Mouse (Mus musculus): ENCODE measurements around the gene Dek. TPM values are rescaled to one million over a fixed set of nuclear protein-coding genes. Genes with fewer than 3 reads are reported as not detected.

Gene Dek
- polyA plus RNA-seq, 1 experiment from 2014 or later: 132 TPM

GRCm38 (mm10) chr13:47056126-47056525 lies 49.9 kb downstream of the Dek start:
- Histone ChIP-seq H3K36me3 (ENCODE audit: control insufficient read depth, insufficient read depth, low read length) (peaks cover 37% of the 10 kb centered on the region), H3K27ac (replicated peaks in 1 of 2; ENCODE audit: control insufficient read depth in 1 of 2, insufficient read depth in 1 of 2, low read depth in 2 of 2, low read length in 2 of 2) (no peak overlapping the region), H3K4me2 (ENCODE audit: low read length) (no peak overlapping the region), H3K9ac (ENCODE audit: low read length) (no peak overlapping the region), H3K27me3 (ENCODE audit: control insufficient read depth, insufficient read depth, low read length) (no peaks in the 10 kb centered on the region), H3K4me3 (ENCODE audit: control insufficient read depth in 1 of 2, insufficient read depth in 1 of 2, low read depth in 1 of 2, low read length in 2 of 2) (no peak overlapping the region), H3K4me1 (ENCODE audit: control insufficient read depth in 2 of 2, insufficient read depth in 2 of 2, low read length in 2 of 2) (peaks cover 0 to under 1% of the 10 kb centered on the region in 2 experiments; a peak in 2 of 4 replicates), H3K9me3 (ENCODE audit: control insufficient read depth, low read length) (no peaks in the 10 kb centered on the region)
- WGBS: 76% methylated on average over 11 of the region's 11 CpGs
- no peak for ATAC-seq (ENCODE audit: insufficient number of reproducible peaks, insufficient read depth, low FRiP score, low read depth)

DNA sequence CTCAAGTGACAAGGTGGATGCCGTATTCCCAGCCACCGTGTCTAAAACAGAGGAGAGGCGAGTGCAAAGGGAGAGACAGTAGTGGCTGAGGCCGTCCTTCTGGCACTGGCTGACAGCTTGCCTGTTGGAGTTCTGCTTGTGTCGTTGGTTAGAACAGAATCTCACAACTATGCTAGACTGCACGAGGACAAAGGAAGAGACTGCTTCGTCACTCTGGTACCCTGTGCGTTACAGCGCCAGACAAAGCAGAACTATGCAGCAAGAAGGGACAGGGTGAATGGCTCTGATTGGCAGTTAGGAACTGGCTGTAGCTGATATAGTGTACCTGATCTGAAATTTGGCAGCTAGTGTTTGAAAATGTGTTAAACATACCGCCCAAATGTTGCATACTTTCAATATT lies 52.0 kb downstream of the Dek start:
- Histone ChIP-seq H3K36me3 (ENCODE audit: control insufficient read depth, insufficient read depth, low read length) (peaks cover 36% of the 10 kb centered on the region), H3K9ac (ENCODE audit: low read length) (no peak overlapping the region), H3K4me3 (ENCODE audit: control insufficient read depth in 1 of 2, insufficient read depth in 1 of 2, low read depth in 1 of 2, low read length in 2 of 2) (no peak overlapping the region), H3K27me3 (ENCODE audit: control insufficient read depth, insufficient read depth, low read length) (no peaks in the 10 kb centered on the region), H3K4me2 (ENCODE audit: low read length) (no peak overlapping the region), H3K27ac (replicated peaks in 1 of 2; ENCODE audit: control insufficient read depth in 1 of 2, insufficient read depth in 1 of 2, low read depth in 2 of 2, low read length in 2 of 2) (no peak overlapping the region), H3K4me1 (ENCODE audit: control insufficient read depth in 2 of 2, insufficient read depth in 2 of 2, low read length in 2 of 2) (peaks cover 2 to 13% of the 10 kb centered on the region in 2 experiments; a peak in 2 of 4 replicates), H3K9me3 (ENCODE audit: control insufficient read depth, low read length) (no peaks in the 10 kb centered on the region)
- 76% methylated on average over 10 of the region's 10 CpGs for WGBS
- ATAC-seq (ENCODE audit: insufficient number of reproducible peaks, insufficient read depth, low FRiP score, low read depth): no peak

DNA sequence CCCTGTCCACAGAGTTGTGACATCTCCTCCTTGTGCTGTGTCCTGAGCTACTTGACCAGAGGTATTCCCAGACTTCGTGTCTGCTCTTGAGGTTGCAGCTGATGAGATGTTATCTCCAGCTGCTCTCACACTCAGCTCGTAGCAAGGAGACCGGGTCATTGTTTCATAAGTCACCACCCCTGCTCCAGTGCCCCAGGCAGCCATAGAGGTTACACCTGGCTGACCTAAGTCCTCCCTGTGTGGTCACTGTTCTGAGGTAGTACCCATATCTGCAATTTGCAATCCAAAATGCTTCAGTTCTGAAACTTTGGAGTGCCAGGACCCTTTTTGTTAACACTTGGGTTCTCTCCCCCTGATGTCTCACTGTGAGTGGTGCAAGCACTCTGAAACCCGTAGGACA lies 56.0 kb downstream of the Dek start:
- 27% methylated on average over 4 of the region's 4 CpGs for WGBS

DNA sequence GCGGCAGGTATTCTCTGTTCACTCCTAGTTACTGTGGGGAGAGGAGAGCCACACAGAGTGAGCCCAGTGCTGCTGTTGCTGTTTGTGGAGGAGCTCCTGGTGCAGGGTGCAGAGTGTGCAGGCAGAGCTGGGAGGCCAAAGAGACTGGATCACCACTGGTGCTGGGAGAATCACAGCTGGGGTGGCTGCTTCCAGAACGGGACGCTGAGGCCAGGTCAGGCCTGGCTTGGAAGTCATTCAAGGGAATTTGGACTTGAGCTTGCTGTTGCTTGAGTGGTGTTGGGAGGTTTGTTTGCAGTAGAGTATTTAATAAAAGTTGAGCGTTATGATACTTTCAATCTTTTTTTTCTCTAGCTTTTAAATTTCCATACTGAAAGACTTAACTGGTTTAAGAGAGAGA lies 58.0 kb downstream of the Dek start:
- Histone ChIP-seq H3K9ac (ENCODE audit: low read length) (no peak overlapping the region), H3K27ac (replicated peaks in 1 of 2; ENCODE audit: control insufficient read depth in 1 of 2, insufficient read depth in 1 of 2, low read depth in 2 of 2, low read length in 2 of 2) (no peak overlapping the region), H3K4me2 (ENCODE audit: low read length) (no peak overlapping the region), H3K36me3 (ENCODE audit: control insufficient read depth, insufficient read depth, low read length) (peaks cover 22% of the 10 kb centered on the region), H3K4me3 (ENCODE audit: control insufficient read depth in 1 of 2, insufficient read depth in 1 of 2, low read depth in 1 of 2, low read length in 2 of 2) (no peak overlapping the region), H3K27me3 (ENCODE audit: control insufficient read depth, insufficient read depth, low read length) (no peaks in the 10 kb centered on the region), H3K4me1 (ENCODE audit: control insufficient read depth in 2 of 2, insufficient read depth in 2 of 2, low read length in 2 of 2) (peaks cover 10 to 20% of the 10 kb centered on the region in 2 experiments; a peak in 3 of 4 replicates), H3K9me3 (ENCODE audit: control insufficient read depth, low read length) (no peaks in the 10 kb centered on the region)
- 80% methylated on average over 4 of the region's 4 CpGs for WGBS
- no peak for ATAC-seq (ENCODE audit: insufficient number of reproducible peaks, insufficient read depth, low FRiP score, low read depth)

More for the DNA sequence above, 56.0 kb downstream of the Dek start:
- no peak for ATAC-seq (ENCODE audit: insufficient number of reproducible peaks, insufficient read depth, low FRiP score, low read depth)
- Histone ChIP-seq H3K9me3 (ENCODE audit: control insufficient read depth, low read length) (no peaks in the 10 kb centered on the region), H3K36me3 (ENCODE audit: control insufficient read depth, insufficient read depth, low read length) (peaks cover 37% of the 10 kb centered on the region), H3K4me2 (ENCODE audit: low read length) (no peak overlapping the region), H3K27me3 (ENCODE audit: control insufficient read depth, insufficient read depth, low read length) (no peaks in the 10 kb centered on the region), H3K4me3 (ENCODE audit: control insufficient read depth in 1 of 2, insufficient read depth in 1 of 2, low read depth in 1 of 2, low read length in 2 of 2) (no peak overlapping the region), H3K27ac (replicated peaks in 1 of 2; ENCODE audit: control insufficient read depth in 1 of 2, insufficient read depth in 1 of 2, low read depth in 2 of 2, low read length in 2 of 2) (no peak overlapping the region), H3K9ac (ENCODE audit: low read length) (no peak overlapping the region), H3K4me1 (ENCODE audit: control insufficient read depth in 2 of 2, insufficient read depth in 2 of 2, low read length in 2 of 2) (peaks cover 2 to 13% of the 10 kb centered on the region in 2 experiments; a peak in 2 of 4 replicates)

- Histone ChIP-seq H3K4me1 (ENCODE audit: control insufficient read depth in 2 of 2, insufficient read depth in 2 of 2, low read length in 2 of 2) (peaks cover 8% of the 10 kb centered on the region in 2 experiments; a peak in 3 of 4 replicates), H3K36me3 (ENCODE audit: control insufficient read depth, insufficient read depth, low read length) (peaks cover 11% of the 10 kb centered on the region; the same call in 1 of the 2 replicates), H3K9ac (ENCODE audit: low read length) (peak within 1 kb of the TSS; percentile 82), H3K4me3 (ENCODE audit: control insufficient read depth in 1 of 2, insufficient read depth in 1 of 2, low read depth in 1 of 2, low read length in 2 of 2) (peak within 1 kb of the TSS; percentile 80 to 87), H3K4me2 (ENCODE audit: low read length) (peak within 1 kb of the TSS; percentile 74), H3K27me3 (ENCODE audit: control insufficient read depth, insufficient read depth, low read length) (no peaks in the 10 kb centered on the region), H3K27ac (replicated peaks in 1 of 2; ENCODE audit: control insufficient read depth in 1 of 2, insufficient read depth in 1 of 2, low read depth in 2 of 2, low read length in 2 of 2) (peak within 1 kb of the TSS; percentile 34 to 45), H3K9me3 (ENCODE audit: control insufficient read depth, low read length) (no peaks in the 10 kb centered on the region)
- WGBS: 23% methylated on average over 10 of the region's 10 CpGs
- no peak for ATAC-seq (ENCODE audit: insufficient number of reproducible peaks, insufficient read depth, low FRiP score, low read depth)
These were observed 61.4 kb downstream of the Dek start, which contains the start of gene Tpmt for GRCm38 (mm10) chr13:47044617-47044947. Gene Tpmt (minus strand): TSS chr13:47044737.

GRCm38 (mm10) chr13:47043833-47044616 lies 62.0 kb downstream of the Dek start:
- Histone ChIP-seq H3K27ac (replicated peaks in 1 of 2; ENCODE audit: control insufficient read depth in 1 of 2, insufficient read depth in 1 of 2, low read depth in 2 of 2, low read length in 2 of 2) (no peak overlapping the region; a peak in 1 of 4 replicates), H3K36me3 (ENCODE audit: control insufficient read depth, insufficient read depth, low read length) (peaks cover 6% of the 10 kb centered on the region; the same call in 1 of the 2 replicates), H3K4me3 (ENCODE audit: control insufficient read depth in 1 of 2, insufficient read depth in 1 of 2, low read depth in 1 of 2, low read length in 2 of 2) (peak overlapping the region; percentile 80 to 87), H3K4me1 (ENCODE audit: control insufficient read depth in 2 of 2, insufficient read depth in 2 of 2, low read length in 2 of 2) (peaks cover 8% of the 10 kb centered on the region in 2 experiments; a peak in 3 of 4 replicates), H3K9ac (ENCODE audit: low read length) (peak overlapping the region; percentile 82), H3K9me3 (ENCODE audit: control insufficient read depth, low read length) (no peaks in the 10 kb centered on the region), H3K4me2 (ENCODE audit: low read length) (peak overlapping the region; percentile 74), H3K27me3 (ENCODE audit: control insufficient read depth, insufficient read depth, low read length) (no peaks in the 10 kb centered on the region)
- ATAC-seq (ENCODE audit: insufficient number of reproducible peaks, insufficient read depth, low FRiP score, low read depth): no peak
- whole genome bisulfite sequencing: under 1% methylated on average over 45 of the region's 45 CpGs

DNA sequence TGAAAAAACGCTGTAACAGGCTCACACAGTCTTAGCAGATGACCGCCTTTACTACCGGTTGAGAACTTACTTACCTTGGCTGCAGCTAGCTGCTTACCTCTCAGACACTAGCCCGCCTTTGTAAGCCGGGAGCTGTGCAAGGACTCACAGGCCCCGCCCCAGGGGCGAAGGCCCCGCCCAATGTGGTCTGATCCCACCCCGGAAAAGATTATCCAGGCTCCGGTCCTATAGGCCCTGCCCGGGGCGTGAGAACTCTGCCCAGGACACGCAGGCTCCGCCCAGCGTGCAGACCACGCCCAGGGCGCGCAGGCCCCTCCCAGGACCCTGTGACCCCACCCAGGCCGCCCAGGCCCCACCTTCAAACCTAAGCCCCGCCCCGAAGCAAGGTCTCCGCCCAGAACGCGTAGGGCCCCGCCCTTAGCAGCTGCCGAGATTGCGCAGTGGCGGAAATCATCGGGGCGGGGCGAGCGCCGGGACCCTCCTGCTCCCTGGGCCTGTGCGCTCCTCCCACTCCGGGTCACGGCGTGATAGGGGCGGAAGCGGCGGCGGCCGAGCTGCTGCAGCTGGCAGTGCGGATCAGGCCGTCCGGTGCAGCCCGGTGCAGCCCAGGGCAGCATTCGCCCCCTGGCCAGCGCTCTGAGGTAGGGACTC lies 62.8 kb downstream of the Dek start, which contains the start of gene Kdm1b:
Gene Kdm1b, plus strand, starts transcription at position 470 of the 651 bp plus-strand sequence.
- Histone ChIP-seq H3K9ac (ENCODE audit: low read length) (peak within 1 kb of the TSS; percentile 82), H3K4me1 (ENCODE audit: control insufficient read depth in 2 of 2, insufficient read depth in 2 of 2, low read length in 2 of 2) (peaks cover 8% of the 10 kb centered on the region in 2 experiments; a peak in 3 of 4 replicates), H3K27ac (replicated peaks in 1 of 2; ENCODE audit: control insufficient read depth in 1 of 2, insufficient read depth in 1 of 2, low read depth in 2 of 2, low read length in 2 of 2) (peak within 1 kb of the TSS; percentile 34 to 45), H3K4me2 (ENCODE audit: low read length) (peak within 1 kb of the TSS; percentile 74), H3K9me3 (ENCODE audit: control insufficient read depth, low read length) (no peaks in the 10 kb centered on the region), H3K36me3 (ENCODE audit: control insufficient read depth, insufficient read depth, low read length) (no peaks in the 10 kb centered on the region), H3K27me3 (ENCODE audit: control insufficient read depth, insufficient read depth, low read length) (no peaks in the 10 kb centered on the region), H3K4me3 (ENCODE audit: control insufficient read depth in 1 of 2, insufficient read depth in 1 of 2, low read depth in 1 of 2, low read length in 2 of 2) (peak within 1 kb of the TSS; percentile 80 to 87)
- WGBS: 2% methylated on average over 48 of the region's 48 CpGs
- peak; percentile 99 for ATAC-seq (ENCODE audit: insufficient number of reproducible peaks, insufficient read depth, low FRiP score, low read depth)

Data from heart, embryonic 14.5 days (tissue).